Mouse (Mus musculus) olfactory bulb, adult 2 months (tissue): ENCODE data around the gene Camsap1.

Experiments used
- CTCF ChIP-seq: fragments of 200-500 bp; IDR thresholded peaks from 2 replicates; pipeline ENCODE4 v1.5.1; 2012; ENCODE audit warnings: low read depth, mild to moderate bottlenecking, low read length, moderate library complexity; ENCODE audit not compliant: insufficient read depth
- POLR2A ChIP-seq: fragments of 200-500 bp; IDR thresholded peaks from 2 replicates; pipeline ENCODE4 v1.6.1; 2012; ENCODE audit warnings: mild to moderate bottlenecking, low read depth, low read length, moderate library complexity; ENCODE audit not compliant: insufficient read depth

DNA sequence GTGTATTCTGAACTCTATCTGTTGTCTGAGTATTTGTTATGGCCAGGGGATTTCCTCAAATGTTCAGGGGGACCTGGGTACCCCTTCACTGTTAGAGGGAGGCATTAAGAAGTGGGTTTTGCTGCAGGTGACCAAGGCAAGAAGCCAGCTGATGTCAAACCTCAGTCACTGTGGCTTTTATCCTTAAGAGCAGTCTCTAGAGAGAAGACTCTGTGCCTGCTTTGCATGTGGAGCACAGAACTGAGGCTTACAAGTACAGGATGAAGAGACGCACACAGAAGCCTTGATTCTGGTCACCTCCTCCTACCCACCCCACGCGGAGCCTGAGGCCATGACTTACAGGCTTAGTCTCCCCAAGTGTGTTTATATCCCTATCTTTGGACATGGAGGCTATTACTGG is 33.8 kb downstream of the Camsap1 start:
- no peak for TF ChIP-seq CTCF
- TF ChIP-seq POLR2A, result no peak
